ENCODE assay signal across 9 mouse cellular contexts in genomic region chr12:57534879-57535611, GRCm38 (mm10). TPM values are rescaled to one million over a fixed set of nuclear protein-coding genes. Genes with fewer than 3 reads are reported as not detected.
DNase-seq lines count a peak whose midpoint lies in the region; ATAC-seq and TF ChIP-seq lines count a peak whose summit lies in the region.
"Had no signal": no experiment of that assay in that cellular context is flagged by ENCODE, and none has a peak within 500 bp of the region (broad histone marks: within the 10 kb centered on the region; RNA-seq: fewer than 3 reads in every experiment).

No protein-coding gene starts in this region.

- peak overlapping the region; percentile 21; the same call in 1 of the 2 replicates for H3K9ac ChIP-seq in forebrain, embryonic 12.5 days
- no peak overlapping the region for H3K9ac ChIP-seq in midbrain, postnatal 0 days (replicated peaks; ENCODE audit: low read length, poor library complexity, severe bottlenecking)

- DNase-seq in embryo, embryonic 9.5 days (ENCODE audit: extremely low spot score), result peak; percentile 57
- peak; percentile 35 for DNase-seq in liver
- DNase-seq in midbrain, postnatal 0 days (ENCODE audit: low spot score), result no peak
- no peak for DNase-seq in cerebellum, postnatal 36 days
- no peak for DNase-seq in left cerebral cortex, adult 2 months (ENCODE audit: extremely low spot score in 1 of 2, low spot score in 2 of 2)
- DNase-seq in ovary, adult 18-20 months (ENCODE audit: low spot score), result no peak
- DNase-seq: spleen, adult 18-20 months had no signal

- peak; percentile 72 for ATAC-seq in forebrain, embryonic 12.5 days (ENCODE audit: low FRiP score)
- ATAC-seq in midbrain, postnatal 0 days (ENCODE audit: low FRiP score), result peak; percentile 53

- H3K36me3 ChIP-seq in forebrain, embryonic 12.5 days (replicated peaks), result no peaks in the 10 kb centered on the region
- H3K36me3 ChIP-seq in midbrain, postnatal 0 days (ENCODE audit: insufficient read depth, low read length), result no peaks in the 10 kb centered on the region

- H3K9me3 ChIP-seq in forebrain, embryonic 12.5 days, result no peaks in the 10 kb centered on the region
- no peaks in the 10 kb centered on the region for H3K9me3 ChIP-seq in midbrain, postnatal 0 days (ENCODE audit: low read length)

- H3K27ac ChIP-seq in forebrain, embryonic 12.5 days, result no peak overlapping the region
- no peak overlapping the region for H3K27ac ChIP-seq in midbrain, postnatal 0 days (ENCODE audit: low read depth, low read length)
- H3K27ac ChIP-seq in left cerebral cortex, adult 2 months, result no peak overlapping the region

- no peak for TF ChIP-seq CTCF in midbrain, postnatal 0 days (IDR thresholded peaks at IDR 0.05)
- no peak for TF ChIP-seq CTCF in left cerebral cortex, adult 2 months (IDR thresholded peaks at IDR 0.05)

- peak overlapping the region; percentile 45 for H3K4me2 ChIP-seq in forebrain, embryonic 12.5 days
- no peak overlapping the region for H3K4me2 ChIP-seq in midbrain, postnatal 0 days (ENCODE audit: low read depth, low read length, poor library complexity, severe bottlenecking)

- peak overlapping the region; percentile 26 for H3K4me3 ChIP-seq in forebrain, embryonic 12.5 days (replicated peaks)
- no peak overlapping the region for H3K4me3 ChIP-seq in midbrain, postnatal 0 days (ENCODE audit: low read depth, low read length)
- no peak overlapping the region for H3K4me3 ChIP-seq in left cerebral cortex, adult 2 months

- H3K4me1 ChIP-seq in forebrain, embryonic 12.5 days, result peaks cover 43% of the 10 kb centered on the region
- H3K4me1 ChIP-seq in midbrain, postnatal 0 days (ENCODE audit: insufficient read depth, low read length), result no peaks in the 10 kb centered on the region; the same call in 1 of the 2 replicates

- intact Hi-C loops in left cerebral cortex, adult 2 months (cut with DNase I), result loop anchor here (5.0 kb wide), 2 partner anchors 998 to 1023 kb away; partner anchors contain the start of gene Nkx2-1

- WGBS in forebrain, embryonic 12.5 days, result under 1% methylated on average over 30 of the region's 39 CpGs
- 2% methylated on average over 37 of the region's 39 CpGs for WGBS in midbrain, postnatal 0 days

- peaks cover 78% of the 10 kb centered on the region for H3K27me3 ChIP-seq in forebrain, embryonic 12.5 days
- H3K27me3 ChIP-seq in midbrain, postnatal 0 days (ENCODE audit: insufficient read depth, low read length), result peaks cover 70% of the 10 kb centered on the region

RNA-seq across cellular contexts. Expression of gene Foxa1, which starts 11.7 kb away (rescaled TPM):
- polyA plus RNA-seq in forebrain, embryonic 12.5 days (2016; fragmentation: Nextera tagmentation; extraction: Ambion mirVana), result 0.74 and 1.1 TPM in 2 replicates
- total RNA-seq in midbrain, postnatal 0 days (2014; rRNA removed), result 2.1 and 2.2 TPM in 2 replicates
- polyA plus RNA-seq in midbrain, postnatal 0 days (2015; fragmentation: Nextera tagmentation; extraction: Ambion mirVana), result 1.7 and 1.9 TPM in 2 replicates
- not detected for total RNA-seq in left cerebral cortex, adult 2 months (2021)
- total RNA-seq: hematopoietic stem cell, adult 5-6 weeks had no signal

RNA-seq across cellular contexts. Expression of gene Ttc6, which starts 28.9 kb away (rescaled TPM):
- 0.46 and 0.97 TPM in 2 replicates for polyA plus RNA-seq in forebrain, embryonic 12.5 days (2016; fragmentation: Nextera tagmentation; extraction: Ambion mirVana)
- total RNA-seq in midbrain, postnatal 0 days (2014; rRNA removed), result 2.2 and 2.7 TPM in 2 replicates
- 0.90 and 0.91 TPM in 2 replicates for polyA plus RNA-seq in midbrain, postnatal 0 days (2015; fragmentation: Nextera tagmentation; extraction: Ambion mirVana)
- under 1 TPM in 1 of 2 experiments, not detected in 1; 0.05 TPM for total RNA-seq in left cerebral cortex, adult 2 months (2021)
- total RNA-seq: hematopoietic stem cell, adult 5-6 weeks had no signal

Comparison
In these comparisons a context has a peak if more than half of its experiments do, and no peak if none do; other contexts are left out.
1. DNase-seq: peak in embryo, embryonic 9.5 days (single experiment) and liver (single experiment); none in midbrain, postnatal 0 days (single experiment), cerebellum, postnatal 36 days (0 of 2), left cerebral cortex, adult 2 months (0 of 2) and ovary, adult 18-20 months (single experiment).